Mouse (Mus musculus) kidney, adult 2 months (tissue): Measurements from ENCODE around the gene Gm1043. TPM values are rescaled to one million over a fixed set of nuclear protein-coding genes. Genes with fewer than 3 reads are reported as not detected.

Experiments
- DNase-seq: peaks from one replicate; pipeline ENCODE4 v3.0.0; 2021
- H3K27ac ChIP-seq: fragments of 200-500 bp; 2 replicates; pipeline ENCODE4 v1.5.1; 2012; ENCODE audit warnings: low read depth, low read length, control low read depth, inconsistent platforms; ENCODE audit not compliant: insufficient read depth
- H3K27me3 ChIP-seq: fragments of 200-500 bp; replicated peaks from 2 replicates; pipeline ENCODE4 v1.6.1; 2012; ENCODE audit warnings: mild to moderate bottlenecking, moderate library complexity, low read length, inconsistent platforms; ENCODE audit not compliant: control insufficient read depth, insufficient read depth
- H3K36me3 ChIP-seq: fragments of 200-500 bp; 2 replicates; pipeline ENCODE4 v1.6.1; 2012; ENCODE audit warnings: mild to moderate bottlenecking, moderate library complexity, low read length, inconsistent platforms; ENCODE audit not compliant: control insufficient read depth, insufficient read depth
- H3K4me1 ChIP-seq: fragments of 200-500 bp; 2 replicates; pipeline ENCODE4 v1.6.1; 2011; ENCODE audit warnings: low read length; ENCODE audit not compliant: control insufficient read depth, insufficient read depth
- H3K4me3 ChIP-seq: fragments of 200-500 bp; 2 replicates; pipeline ENCODE4 v1.5.1; 2011; ENCODE audit warnings: mild to moderate bottlenecking, low read depth, low read length, control low read depth; ENCODE audit not compliant: insufficient read depth
- CTCF ChIP-seq: fragments of 200-500 bp; conservative IDR thresholded peaks from 2 replicates; pipeline ENCODE4 v1.5.1; 2011; ENCODE audit warnings: low read depth, mild to moderate bottlenecking, control low read depth, low read length, moderate library complexity, mixed read lengths; ENCODE audit not compliant: insufficient read depth, insufficient read length
- POLR2A ChIP-seq: fragments of 200-500 bp; IDR thresholded peaks from one replicate; pipeline ENCODE4 v1.6.1; 2011; ENCODE audit warnings: low read depth, low read length, control low read depth
- WGBS: fragments of 180-500 bp; shearing (Covaris S2); methylation state at CpG from one replicate; pipeline ENCODE4 v1.1.7; 2018; 5-methylcytosine and 5-hydroxymethylcytosine counted together
- polyA plus RNA-seq: library from polyadenylated mRNA; depleted of rRNA; stranded (reverse); fragments of >200 nt; gene quantifications from 2 replicates; pipeline ENCODE4 v1.2.3, GENCODE M21; 2012

Gene Gm1043
- polyA plus RNA-seq, 1 experiment = 0.08 TPM

- Histone ChIP-seq H3K4me1 (no peaks in the 10 kb centered on the region), H3K27me3 (no peaks in the 10 kb centered on the region), H3K36me3 (no peaks in the 10 kb centered on the region), H3K4me3 (no peak overlapping the region), H3K27ac (no peak overlapping the region)
- TF ChIP-seq POLR2A (no peak), CTCF (no peak)
- 67% methylated on average over 6 of the region's 6 CpGs for WGBS
- DNase-seq = no peak
Observed at GRCm38 (mm10) chr5:37097591-37097990, 12.4 kb downstream of the Gm1043 start.

- H3K36me3 ChIP-seq = no peaks in the 10 kb centered on the region
- WGBS = 44% methylated on average over 5 of the region's 5 CpGs
- TF ChIP-seq CTCF (no peak), POLR2A (no peak)
- no peaks in the 10 kb centered on the region for H3K4me1 ChIP-seq
- H3K27me3 ChIP-seq = no peaks in the 10 kb centered on the region
- H3K4me3 ChIP-seq = no peak overlapping the region
- H3K27ac ChIP-seq = no peak overlapping the region
- no peak for DNase-seq
Observed at GRCm38 (mm10) chr5:37100813-37101212, 15.6 kb downstream of the Gm1043 start.

DNA sequence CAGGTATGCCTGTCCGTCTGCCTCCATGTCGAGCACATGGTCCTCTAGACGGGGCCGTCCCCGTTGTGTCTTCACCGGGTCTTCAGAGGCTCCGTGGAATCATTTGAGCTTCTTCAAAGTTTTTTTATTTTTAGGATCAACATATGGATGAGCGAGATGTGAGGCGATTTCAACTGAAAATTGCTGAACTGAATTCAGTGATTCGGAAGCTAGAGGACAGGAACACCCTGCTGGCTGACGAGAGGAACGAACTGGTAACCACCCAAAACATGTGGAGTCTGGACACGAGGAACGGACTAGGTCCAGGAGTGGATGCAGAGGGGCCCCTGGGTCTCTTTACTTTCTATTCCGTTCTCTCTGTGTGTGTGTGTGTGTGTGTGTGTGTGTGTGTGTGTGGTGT, 16.5 kb downstream of the Gm1043 start:
- Histone ChIP-seq H3K4me3 (no peak overlapping the region), H3K36me3 (no peaks in the 10 kb centered on the region), H3K4me1 (no peaks in the 10 kb centered on the region), H3K27ac (no peak overlapping the region), H3K27me3 (no peaks in the 10 kb centered on the region)
- 68% methylated on average over 15 of the region's 15 CpGs for WGBS
- TF ChIP-seq CTCF = no peak
- TF ChIP-seq POLR2A = no peak
- no peak for DNase-seq

- 38% methylated on average over 6 of the region's 6 CpGs for WGBS
- Histone ChIP-seq H3K4me1 (no peaks in the 10 kb centered on the region), H3K4me3 (no peak overlapping the region), H3K27me3 (no peaks in the 10 kb centered on the region), H3K27ac (no peak overlapping the region), H3K36me3 (no peaks in the 10 kb centered on the region)
- DNase-seq = no peak
- TF ChIP-seq POLR2A (no peak), CTCF (no peak)
Observed at GRCm38 (mm10) chr5:37102056-37102455, 16.9 kb downstream of the Gm1043 start.

DNA sequence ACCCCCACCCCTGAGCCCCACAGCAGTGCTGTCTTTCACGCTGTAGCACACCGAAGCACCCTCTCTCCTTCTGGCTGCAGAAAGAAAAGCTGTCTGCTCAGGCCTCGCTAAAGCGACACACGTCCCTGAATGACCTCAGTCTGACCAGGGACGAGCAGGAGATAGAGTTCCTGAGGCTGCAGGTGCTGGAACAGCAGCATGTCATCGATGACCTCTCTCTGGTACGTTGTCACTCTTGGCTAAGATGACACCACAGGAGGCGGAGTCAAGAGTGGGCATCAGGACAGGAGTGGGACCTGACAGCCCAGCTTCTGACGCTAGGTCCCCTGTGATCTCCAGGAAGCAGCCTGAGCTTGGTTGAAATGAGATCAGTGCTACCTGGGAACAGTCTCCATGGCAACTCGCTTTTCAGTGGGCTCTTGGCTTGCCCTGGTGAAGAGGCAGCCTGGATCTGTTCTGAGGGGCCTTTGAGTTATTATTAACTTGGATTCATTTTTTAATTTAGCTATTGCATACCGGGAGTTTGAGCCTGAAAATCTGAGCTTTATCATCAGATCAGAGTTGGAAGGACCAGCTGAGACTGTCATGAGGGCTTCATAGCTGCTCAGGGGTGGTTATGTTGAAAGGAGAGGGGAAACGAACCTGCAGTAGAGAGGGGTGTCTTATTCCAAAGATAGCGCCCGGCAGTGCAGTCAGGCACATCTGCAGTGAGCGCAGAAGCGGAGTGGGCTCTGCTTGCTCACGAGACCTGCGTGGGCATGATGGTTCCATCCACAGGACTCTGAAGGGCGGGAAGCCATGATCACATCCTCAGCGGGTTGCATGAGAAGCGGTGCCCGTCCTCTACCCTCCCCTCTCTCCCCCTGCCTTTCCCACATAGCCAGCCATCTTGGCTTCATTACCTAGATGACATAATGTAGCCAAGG, 20.6 kb downstream of the Gm1043 start:
- no peak overlapping the region for H3K27ac ChIP-seq
- WGBS = 58% methylated on average over 23 of the region's 23 CpGs

GRCm38 (mm10) chr5:37107111-37107510, 21.9 kb downstream of the Gm1043 start:
- no peaks in the 10 kb centered on the region for H3K27me3 ChIP-seq
- no peak overlapping the region for H3K27ac ChIP-seq
- H3K4me1 ChIP-seq = no peaks in the 10 kb centered on the region
- no peak overlapping the region for H3K4me3 ChIP-seq
- DNase-seq = no peak
- 92% methylated on average over 5 of the region's 5 CpGs for WGBS
- no peaks in the 10 kb centered on the region for H3K36me3 ChIP-seq
- no peak for TF ChIP-seq POLR2A
- TF ChIP-seq CTCF = no peak

More for the DNA sequence above, 20.6 kb downstream of the Gm1043 start:
- H3K4me3 ChIP-seq = no peak overlapping the region
- DNase-seq = no peak
- no peaks in the 10 kb centered on the region for H3K27me3 ChIP-seq
- TF ChIP-seq POLR2A (no peak), CTCF (no peak)
- H3K36me3 ChIP-seq = no peaks in the 10 kb centered on the region
- H3K4me1 ChIP-seq = no peaks in the 10 kb centered on the region

DNA sequence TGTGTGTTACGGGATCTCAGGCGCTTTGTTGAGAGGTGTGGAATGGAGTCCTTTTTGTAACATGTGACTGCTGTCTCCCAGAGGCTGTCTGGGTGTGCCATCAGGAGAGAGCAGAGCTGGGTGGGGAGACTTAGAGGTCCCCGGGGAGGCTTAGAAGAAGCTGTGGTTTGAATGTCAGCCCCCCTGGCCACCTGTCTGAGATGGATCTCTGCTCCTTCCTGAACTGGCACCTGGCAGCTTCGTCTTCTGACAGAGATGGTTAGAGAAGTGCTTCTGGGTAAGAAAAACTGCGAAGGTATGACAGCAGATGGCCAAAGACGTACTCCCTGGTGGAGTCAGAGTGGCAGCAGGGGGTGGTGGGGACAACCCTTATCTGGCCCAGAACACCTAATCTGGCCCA, 22.4 kb downstream of the Gm1043 start:
- no peaks in the 10 kb centered on the region for H3K36me3 ChIP-seq
- no peaks in the 10 kb centered on the region for H3K4me1 ChIP-seq
- H3K27ac ChIP-seq = no peak overlapping the region
- no peak for DNase-seq
- 81% methylated on average over 6 of the region's 6 CpGs for WGBS
- no peaks in the 10 kb centered on the region for H3K27me3 ChIP-seq
- no peak overlapping the region for H3K4me3 ChIP-seq
- TF ChIP-seq POLR2A (no peak), CTCF (no peak)
